Mouse (Mus musculus): ENCODE measurements around the gene Pabpc6.

Pabpc6 gene

DNA sequence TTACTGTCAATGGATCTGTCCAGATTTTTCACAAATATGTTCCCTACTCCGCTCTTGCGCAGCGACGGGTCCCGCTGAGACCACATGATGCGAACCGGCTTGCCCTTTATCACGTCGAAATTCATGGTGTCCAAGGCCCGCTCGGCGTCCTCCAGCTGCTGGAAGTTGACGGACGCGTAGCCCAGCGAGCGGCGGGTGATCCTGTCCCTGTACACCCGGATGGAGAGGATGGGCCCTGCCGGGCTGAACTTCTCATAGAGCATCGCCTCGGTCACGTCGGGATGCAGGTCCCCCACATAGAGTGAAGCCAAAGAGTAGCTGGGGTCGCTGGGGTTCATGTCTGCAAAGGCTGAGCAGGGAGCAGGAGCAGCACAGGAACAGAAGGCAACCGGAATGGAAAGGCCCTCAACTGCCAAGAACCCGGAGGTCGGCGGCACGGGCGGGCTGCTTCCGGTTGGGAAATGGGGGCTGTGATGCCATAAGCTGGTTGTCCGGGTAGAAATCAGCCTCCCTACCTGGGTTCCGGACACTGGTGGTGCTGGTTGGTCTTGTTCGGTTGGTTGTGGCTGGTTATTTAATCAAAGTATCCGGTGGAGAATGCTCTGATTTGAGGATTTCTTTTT, at the start of gene Pabpc6:
Pabpc6 (minus strand) TSS at position 435 of the 623 bp plus-strand sequence.
- DNase-seq (ENCODE audit: low spot score in 2 of 2): no peak

DNA sequence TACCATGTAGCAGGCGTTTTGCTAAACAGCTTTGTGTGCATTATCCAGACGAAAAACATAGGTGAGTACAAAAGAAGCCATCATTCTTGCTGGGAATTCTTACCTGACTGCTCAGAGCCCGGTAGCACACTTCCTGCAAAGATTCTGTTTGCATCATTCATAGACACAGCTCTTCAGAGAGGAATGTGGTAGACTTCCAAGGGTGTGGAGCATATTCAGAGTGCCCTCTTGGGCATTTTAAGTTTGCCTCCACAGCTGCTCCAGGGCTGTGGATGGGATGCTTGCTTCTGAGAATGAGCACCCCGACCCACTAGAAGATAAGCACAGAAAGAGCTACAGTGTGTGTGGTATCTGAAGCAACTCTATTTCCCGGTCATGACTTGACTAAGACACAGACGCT, 41.4 kb upstream of the Pabpc6 start:
- no peak for DNase-seq (ENCODE audit: low spot score in 2 of 2)

DNA sequence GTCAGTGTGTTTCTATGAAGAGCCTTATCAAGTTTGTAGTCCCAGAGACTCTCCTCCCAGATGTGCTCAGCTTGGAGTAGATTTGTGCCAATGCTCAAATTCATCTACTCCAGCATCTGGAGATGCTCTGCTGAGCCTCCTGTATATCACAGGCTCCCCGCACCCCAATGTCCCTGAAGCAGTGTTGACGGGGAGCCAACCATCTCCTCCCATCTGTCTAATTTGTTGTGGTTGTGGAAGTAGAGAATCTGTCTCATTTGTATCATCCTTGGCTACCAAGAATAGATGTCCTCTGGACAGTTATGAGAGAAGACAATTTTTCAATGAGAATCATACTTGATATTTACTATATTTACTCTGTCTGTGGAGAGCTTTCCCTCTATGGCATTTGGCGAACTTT, 39.4 kb upstream of the Pabpc6 start:
- DNase-seq (ENCODE audit: low spot score in 2 of 2): no peak

DNA sequence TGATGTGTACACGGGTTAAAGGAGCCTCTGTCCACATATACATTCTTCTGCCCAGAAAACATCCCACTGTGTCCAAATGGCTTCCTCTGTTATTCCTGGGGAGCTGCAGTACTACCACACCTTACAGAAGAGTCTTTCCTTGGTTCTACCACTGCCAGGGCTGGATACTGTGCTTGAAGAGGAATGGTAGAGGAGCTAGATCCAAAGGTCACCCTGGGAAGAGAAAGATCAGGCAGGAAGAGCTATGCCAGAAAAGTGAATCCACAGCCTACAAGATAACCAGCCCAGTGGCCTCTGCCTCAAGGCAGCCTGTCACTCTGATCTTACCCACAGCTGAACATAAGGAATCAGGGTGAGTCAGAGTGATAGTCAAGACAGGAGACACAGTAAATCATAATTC, 37.8 kb upstream of the Pabpc6 start:
- no peak for DNase-seq (ENCODE audit: low spot score in 2 of 2)

DNA sequence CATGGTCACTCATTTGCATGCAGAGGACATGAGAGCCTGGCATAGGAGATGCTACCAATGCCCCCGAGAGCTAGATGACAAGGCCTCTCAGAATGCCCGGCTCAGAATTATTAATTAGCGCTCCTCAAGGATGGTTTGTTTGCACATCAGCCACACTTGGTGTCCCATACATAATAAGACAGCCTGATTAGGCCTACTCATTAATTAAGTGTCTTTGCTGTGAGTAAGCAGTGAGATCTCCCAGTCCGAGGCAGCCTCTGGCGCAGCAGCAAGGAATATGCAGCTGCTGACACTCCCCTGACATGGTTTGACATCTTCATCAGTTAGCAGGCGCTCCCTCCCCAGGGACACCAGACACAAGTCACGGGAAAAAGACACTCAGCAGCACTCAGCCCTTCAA, 28.2 kb upstream of the Pabpc6 start:
- DNase-seq (ENCODE audit: low spot score in 2 of 2): no peak

DNA sequence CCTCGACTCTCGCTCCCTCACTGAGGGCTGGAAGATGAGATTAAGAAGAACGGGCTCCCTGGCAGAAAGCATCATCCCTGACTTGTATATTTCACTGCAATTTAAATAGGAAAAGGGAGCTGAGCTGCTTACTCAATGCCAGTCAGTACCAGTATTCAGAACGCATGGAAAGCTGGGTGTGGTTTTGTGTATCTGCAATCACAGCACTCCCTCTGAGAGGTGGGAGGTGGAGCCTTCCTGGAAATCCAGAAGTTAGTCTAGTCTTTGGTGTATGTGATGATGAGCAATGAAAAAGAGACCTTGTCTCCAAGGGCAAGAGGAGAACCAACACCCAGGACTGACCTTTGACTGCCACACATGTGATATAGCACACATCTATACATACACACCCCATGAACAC, 21.7 kb upstream of the Pabpc6 start:
- no peak for DNase-seq (ENCODE audit: low spot score in 2 of 2)

DNA sequence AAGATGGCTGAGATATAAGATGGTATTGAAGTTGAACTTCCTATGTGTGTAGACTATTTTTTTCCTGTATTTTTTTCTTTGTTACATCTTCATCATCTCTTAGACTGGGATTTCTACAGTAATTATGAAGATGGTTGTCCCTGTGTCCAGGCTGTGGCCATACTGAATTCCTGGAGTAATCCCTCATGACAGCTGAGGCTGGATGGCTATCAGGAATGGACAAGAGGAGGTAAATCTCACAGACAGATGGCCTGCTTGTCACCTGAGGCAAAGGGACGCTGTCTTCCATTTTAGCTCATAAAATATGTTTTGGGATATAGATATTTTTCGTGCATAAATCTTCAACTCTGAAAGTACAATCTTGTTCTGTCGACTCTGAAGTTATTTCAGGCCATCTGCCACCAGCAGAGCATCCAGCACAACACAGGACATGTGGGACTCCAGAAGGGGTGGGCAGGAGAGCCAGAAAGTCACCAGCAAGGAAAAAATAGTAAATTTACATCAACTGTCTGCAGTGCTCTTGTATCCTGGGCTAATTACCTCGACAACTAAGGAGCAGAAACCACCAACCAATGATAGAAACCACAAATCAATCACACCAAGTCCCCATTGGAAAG, 14.1 kb upstream of the Pabpc6 start:
- no peak for DNase-seq (ENCODE audit: low spot score in 2 of 2)

DNA sequence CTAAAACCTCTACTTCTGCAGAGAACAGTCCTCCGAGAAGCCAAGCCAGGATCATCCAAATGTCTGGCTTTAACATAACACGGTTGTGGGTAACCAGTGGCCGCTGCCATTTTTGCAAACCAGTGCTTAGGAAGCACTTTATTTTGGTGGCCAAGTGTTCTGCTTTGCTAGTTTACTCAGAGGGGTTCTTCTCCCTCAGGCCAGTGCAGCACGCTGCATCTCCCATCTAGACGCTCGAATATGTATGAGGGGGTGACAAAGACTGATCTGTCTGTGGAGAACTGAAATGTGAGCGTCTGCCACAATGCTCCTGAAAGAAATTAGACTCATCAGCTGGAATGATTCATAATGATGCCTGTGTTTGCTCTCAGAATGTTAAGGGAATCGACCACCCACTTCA, 11.2 kb upstream of the Pabpc6 start:
- no peak for DNase-seq (ENCODE audit: low spot score in 2 of 2)

DNA sequence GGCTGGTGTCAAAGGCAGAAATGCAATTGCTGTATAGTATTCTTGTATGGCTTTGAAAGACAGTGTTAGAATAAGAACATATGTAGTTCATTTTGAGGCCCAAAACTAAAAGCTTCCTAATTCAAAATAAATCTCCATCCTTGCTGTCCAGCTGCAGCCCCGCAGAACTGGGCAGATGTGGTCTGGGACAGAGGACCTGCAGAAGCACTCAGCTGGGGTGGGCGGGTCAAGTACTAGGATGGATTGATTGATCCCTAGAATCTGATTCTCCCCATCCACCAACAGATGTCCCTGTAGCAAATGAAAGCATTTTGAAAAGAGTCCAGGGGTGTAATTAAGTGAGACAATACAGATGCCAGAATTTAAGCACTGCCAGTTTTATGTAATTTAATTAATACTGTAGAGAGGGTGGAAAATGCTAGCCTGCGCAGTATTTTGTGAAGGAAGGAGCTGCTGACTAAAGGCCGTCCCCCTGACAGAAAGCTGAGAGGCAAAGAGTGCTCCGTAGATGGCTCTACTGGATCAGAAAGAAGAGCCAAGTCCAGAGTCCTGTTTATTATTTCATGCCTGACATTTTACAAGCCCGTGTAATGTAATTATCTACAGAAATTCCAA, 5.8 kb upstream of the Pabpc6 start:
- DNase-seq (ENCODE audit: low spot score in 2 of 2): no peak

DNA sequence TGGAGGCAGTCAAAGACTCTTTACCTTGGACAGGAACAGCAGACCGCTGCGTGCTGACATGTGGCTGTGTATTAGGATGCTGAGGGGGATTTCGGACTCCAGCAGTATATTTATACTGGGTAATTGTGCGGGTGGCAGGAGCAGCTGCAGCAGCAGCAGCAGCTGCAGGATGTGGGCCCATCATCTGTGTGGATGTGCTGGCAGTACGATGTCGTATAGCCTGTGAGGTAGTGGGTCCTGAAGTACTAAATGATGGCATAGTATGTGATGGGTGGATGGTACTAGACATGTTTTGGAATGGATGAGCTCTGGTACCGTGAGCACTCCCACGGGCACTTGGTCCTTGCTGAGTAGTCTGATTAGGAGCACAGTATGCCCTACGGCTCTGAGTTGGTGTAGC, 1.6 kb downstream of the Pabpc6 start:
- no peak for DNase-seq (ENCODE audit: low spot score in 2 of 2)

DNA sequence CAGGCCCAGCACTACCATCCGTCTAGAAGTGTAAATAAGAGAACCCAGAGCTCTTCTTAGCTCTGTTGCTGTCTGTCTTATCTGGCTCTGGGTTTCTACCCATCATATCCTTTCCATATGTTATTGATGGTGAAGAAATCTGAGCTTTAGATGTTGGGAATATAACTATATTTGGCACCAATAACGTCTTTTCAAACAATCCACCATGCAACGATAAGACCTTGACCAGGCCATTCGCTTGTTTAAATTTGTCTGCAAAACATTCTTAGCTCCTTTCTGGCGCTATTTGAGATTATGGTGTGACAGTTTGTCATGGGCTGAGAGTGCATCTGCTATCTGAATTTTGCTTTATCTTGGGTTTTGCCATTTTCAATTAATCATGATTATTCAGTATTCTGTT, 10.9 kb downstream of the Pabpc6 start:
- DNase-seq (ENCODE audit: low spot score in 2 of 2): no peak

DNA sequence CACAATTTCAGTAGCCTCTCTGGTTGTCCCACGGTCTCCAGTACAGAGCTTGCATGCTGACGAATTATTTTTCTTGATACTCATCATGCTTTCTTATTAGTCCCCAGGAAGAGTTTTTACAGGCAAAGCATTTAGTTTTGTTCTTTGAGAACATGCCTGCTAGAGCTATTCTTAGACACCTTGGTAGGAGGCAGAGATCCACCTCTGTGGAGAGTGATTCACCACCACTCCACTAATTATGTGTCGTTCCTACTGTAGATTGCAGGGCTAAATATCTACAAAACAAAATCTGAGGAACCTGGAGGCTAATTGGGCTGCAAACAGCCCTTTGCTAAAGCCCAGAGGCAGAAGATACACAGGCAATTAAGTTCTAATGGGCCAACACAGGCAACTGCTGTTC, 15.4 kb downstream of the Pabpc6 start:
- DNase-seq (ENCODE audit: low spot score in 2 of 2): no peak

DNA sequence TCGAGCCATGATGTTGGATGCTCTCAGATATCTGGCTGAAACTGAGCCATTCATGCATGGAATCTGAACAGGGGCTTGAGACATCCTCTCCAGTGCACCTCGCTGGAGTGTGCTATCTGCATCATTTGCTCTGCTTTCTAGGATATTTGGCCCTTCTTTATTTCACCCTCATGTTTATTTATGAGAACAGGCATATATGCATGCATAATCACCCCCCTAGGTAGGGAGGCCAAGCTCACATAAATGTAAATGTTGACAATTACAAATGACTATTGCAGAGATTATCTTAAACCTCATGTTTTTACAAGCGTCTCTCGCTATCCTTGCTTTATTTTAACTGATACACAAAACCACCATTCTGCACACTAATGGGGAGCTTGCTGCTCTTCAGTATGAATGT, 21.9 kb downstream of the Pabpc6 start:
- no peak for DNase-seq (ENCODE audit: low spot score in 2 of 2)

DNA sequence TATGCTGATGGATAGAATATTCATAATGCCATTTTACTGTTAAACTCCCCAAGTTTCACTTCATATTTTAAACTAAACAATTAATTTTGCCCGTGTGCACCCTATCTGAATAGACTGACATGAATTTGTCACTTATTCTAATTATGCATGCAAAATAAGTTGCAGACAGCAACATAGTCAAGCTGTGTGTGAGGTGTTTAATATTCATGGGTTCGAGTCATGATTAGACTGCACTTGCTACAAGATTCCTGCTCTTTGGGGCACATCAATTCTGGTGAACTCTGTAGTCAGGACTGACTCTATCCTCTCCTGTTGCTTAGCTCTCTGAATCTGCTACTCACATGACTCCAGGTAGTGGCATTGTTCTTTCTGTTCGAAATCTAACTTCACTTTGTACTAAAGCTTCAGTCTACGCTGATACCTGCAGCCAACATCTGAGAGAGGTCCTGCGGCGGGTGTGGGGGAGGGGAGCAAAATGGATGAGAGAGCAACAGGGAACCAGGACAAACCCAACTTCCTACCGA, 25.8 kb downstream of the Pabpc6 start:
- DNase-seq (ENCODE audit: low spot score in 2 of 2): no peak

DNA sequence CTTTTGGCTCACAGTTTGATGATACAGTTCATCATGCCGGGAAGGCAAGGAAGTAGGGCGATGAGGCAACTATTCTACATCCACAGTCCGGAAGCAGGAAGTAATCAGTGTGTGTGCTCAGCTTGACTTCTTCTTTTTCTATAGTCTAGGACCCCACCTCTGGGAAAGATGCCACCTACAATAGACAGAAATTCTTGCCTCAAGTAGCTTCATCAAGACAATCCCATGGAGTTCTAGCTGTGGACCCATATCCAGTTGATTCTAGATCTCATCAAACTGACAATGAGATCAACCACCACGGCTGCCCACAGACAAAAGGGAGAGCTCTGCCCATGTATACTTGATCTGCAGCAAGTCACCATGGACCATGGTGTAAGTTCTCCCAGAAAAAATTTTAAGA, 32.5 kb downstream of the Pabpc6 start:
- DNase-seq (ENCODE audit: low spot score in 2 of 2): no peak

DNA sequence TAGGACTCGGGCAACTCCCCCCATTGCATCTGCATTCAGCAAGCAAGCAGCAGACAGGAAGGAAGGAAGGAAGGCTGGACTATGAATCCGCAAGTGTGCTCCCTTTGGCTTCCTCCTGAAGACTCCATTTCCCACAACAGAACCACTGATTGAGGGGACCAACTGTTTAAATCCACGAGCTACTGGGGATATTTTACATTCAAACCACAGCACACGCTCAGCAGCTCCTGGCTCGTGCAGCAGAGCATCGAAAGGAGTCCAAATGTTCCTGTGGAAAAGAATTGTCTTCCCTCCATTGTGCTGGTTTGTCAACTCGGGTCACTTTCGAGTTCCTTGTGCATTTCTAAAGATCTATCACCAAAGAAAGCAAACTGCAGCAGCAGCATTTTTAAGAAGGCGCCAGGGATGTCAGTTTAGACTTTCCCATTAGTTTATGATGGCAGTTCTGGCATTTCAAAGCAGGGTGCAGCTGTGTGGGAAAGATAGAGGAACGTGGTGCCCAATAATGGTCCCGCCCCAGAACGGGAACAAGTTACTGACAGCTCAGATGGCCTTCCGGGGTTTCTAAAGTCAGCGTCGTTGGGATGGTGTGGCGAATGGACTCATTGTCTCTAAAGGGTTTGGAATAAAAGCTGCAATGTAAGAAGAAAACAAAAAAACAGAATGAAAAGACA, 36.8 kb downstream of the Pabpc6 start:
- peak in 1 of 2 experiments; percentile 12 for DNase-seq (ENCODE audit: low spot score in 2 of 2)

DNA sequence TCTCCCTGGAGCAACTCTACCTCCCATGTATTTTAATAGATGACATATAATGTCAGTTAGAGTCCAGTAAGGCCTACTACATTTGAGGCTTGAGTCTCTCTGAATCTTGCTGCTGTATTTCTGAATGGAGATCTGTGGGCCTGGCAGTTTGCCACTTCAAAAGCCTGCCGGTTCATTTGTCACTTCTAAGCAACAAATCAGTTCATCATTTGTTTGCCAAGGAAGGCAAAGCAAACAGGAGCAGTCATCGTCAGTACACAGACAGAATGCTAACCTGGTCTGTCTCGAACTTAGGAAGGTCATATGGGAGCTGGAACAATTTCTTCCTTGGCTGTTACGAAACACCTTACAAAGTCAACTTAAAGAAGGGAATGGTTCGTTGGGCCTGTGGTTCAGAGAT, 37.4 kb downstream of the Pabpc6 start:
- peak in 1 of 2 experiments; percentile 17 for DNase-seq (ENCODE audit: low spot score in 2 of 2)

DNA sequence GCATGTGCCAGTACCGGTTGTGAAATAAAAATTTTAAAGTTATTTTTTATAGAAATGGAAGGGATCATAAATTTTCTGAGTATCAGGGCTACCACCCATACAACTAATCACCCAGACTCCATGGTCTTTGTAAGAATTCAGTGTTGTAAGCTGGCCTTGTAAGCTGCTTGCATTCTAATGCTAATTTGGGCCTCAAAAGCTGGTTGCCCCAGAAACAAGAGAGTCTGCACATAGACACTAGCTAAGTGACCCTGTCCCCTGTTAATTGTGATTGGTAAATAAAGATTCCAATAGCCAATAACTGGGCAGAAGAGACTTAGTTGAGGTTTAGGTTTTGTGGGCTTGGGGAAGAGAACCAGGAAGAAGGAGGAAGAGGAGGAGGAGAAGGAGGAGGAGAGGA, 38.4 kb downstream of the Pabpc6 start:
- DNase-seq (ENCODE audit: low spot score in 2 of 2): no peak

DNA sequence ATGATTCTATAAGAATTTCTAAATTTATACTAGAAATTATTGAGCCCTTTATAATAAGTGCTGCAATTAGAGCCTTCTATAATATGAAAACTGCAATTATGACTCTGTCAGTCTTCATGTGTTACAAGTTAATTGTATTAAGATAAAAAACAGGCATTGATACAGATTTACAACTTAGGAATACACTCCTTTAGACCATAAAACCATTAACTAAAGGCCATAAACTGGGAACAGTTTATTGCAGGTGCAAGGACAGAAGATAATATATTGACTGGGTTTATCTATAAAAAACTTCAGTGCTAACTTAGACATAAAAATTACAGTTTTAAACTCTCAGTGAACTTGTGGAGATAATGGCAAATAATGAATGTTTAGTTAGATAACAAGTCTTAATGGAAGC, 42.5 kb downstream of the Pabpc6 start:
- DNase-seq (ENCODE audit: low spot score in 2 of 2): no peak

Measured in frontal cortex, postnatal 14 days (tissue).